Mouse (Mus musculus): ENCODE measurements around the gene Tmem17. TPM values are rescaled to one million over a fixed set of nuclear protein-coding genes. Genes with fewer than 3 reads are reported as not detected.

Gene Tmem17
- polyA plus RNA-seq, 1 experiment from 2014 or later: 10.3 TPM

Other genes with a start within 250 kb of the Tmem17 start
- gene Ehbp1, start 169.8 kb upstream of the Tmem17 start, polyA plus RNA-seq (2015; fragmentation: Nextera tagmentation; extraction: Ambion mirVana): 37.0 and 45.8 TPM in 2 replicates

Measured in heart, embryonic 15.5 days (tissue).